Mouse (Mus musculus): Measurements from ENCODE around the gene Pdgfra. TPM values are rescaled to one million over a fixed set of nuclear protein-coding genes. Genes with fewer than 3 reads are reported as not detected.

Gene Pdgfra
- total RNA-seq, 2 experiments from 2014 or later, result 34.4 to 39.0 TPM

GRCm38 (mm10) chr5:75155741-75156553, 3.9 kb downstream of the Pdgfra start:
- peak; percentile 94 for DNase-seq

GRCm38 (mm10) chr5:75156554-75157036, 4.5 kb downstream of the Pdgfra start:
- DNase-seq, result peak; percentile 45

DNA sequence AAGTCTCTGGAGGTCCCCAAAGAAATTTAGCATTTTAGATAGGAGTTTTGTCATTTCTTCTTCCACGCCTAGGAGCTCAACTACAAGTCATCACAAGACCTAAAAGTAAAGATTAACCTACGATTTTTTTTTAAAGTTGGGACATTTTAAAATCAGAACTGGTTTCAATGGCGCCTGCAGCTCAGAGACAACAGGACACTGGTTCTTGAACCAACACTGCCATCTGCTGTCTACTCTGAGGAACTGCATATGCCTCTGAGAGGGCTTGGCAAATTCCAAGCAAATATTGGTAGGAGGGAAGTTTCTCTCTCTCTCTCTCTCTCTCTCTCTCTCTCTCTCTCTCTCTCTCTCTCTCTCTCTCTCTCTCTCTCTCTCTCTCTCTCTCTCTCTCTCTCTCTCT, 4.9 kb downstream of the Pdgfra start:
- DNase-seq, result peak; percentile 71

DNA sequence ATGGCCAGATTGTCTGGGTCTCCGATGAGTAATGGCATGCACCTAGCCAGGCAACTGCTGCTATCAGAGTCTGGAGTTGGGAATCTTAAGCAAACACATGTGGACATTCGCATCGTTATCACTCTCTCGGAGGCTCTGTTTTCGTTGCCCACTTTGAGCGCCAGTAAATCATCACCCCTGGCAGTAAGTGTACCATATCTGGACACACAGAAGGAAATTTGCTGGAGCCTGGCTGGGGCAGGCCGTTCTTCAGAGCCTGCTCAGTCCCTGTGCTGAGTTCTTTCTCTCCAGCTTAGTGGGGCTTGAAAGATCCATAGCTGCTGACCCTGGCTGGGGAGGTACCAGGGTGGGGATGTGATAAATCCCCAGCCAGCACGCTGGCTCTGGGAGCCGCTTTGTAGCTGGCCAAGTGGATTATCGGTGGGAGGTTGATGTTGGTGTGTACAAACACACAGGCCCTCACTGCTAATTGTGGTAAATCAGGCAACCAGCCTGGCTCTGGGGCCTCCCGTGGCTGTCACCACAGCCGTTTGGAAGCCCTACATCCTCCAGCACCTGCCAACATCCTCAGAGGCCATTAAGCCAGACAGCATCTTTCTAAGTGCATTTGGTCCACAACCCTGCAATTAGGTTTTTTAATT, 8.6 kb downstream of the Pdgfra start:
- DNase-seq, result no peak

DNA sequence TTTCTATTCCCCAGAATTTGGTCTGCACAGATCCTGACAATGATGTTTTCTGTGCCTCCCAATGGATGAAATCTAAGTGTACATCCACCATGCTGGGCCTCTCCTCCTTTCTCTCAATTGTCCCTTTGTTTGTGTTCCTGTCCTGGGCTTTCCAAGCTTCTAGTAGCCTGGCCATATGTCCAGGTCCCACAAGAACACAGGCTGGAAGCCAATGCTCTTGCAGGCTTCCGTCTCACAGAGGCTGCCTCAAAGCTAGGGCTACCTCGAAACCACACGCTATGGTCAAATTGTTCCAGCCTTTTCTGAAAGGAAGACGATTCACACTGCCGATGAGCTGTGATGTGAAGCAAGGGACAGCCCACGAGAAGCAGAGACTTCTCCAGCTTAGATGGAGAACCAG, 9.5 kb downstream of the Pdgfra start:
- DNase-seq, result no peak

DNA sequence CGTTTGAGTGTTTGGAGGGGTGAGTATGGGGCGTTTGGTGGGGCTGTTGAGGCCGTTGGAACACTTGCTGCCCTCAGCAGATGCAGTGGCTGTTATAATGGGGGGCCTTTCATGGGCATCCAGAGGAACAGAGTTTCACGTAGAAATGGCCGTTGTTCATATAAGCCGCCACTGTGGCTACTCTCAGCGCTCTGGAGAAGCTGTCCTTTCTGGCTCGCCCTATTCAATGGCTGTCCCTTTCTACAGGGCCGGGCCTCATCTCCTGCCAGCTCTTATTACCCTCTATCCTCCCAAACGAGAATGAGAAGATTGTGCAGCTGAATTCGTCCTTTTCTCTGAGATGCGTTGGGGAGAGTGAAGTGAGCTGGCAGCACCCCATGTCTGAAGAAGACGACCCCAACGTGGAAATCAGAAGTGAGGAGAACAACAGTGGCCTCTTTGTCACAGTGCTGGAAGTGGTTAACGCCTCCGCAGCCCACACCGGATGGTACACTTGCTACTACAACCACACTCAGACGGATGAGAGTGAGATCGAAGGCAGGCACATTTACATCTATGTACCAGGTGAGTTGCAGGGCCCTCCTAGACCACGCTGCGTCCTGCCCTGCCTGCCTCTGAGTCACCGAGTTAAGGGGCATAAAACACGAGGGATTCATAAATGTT, 11.3 kb downstream of the Pdgfra start:
- DNase-seq, result no peak

- DNase-seq, result peak; percentile 49
These were observed 12.6 kb downstream of the Pdgfra start for GRCm38 (mm10) chr5:75164688-75165087.

GRCm38 (mm10) chr5:75169837-75170236, 17.7 kb downstream of the Pdgfra start:
- DNase-seq, result no peak

GRCm38 (mm10) chr5:75171859-75172258, 19.8 kb downstream of the Pdgfra start:
- DNase-seq, result no peak

GRCm38 (mm10) chr5:75179249-75179648, 27.2 kb downstream of the Pdgfra start:
- no peak for DNase-seq

- DNase-seq, result no peak
These were observed 27.7 kb downstream of the Pdgfra start for GRCm38 (mm10) chr5:75179726-75180290.

- DNase-seq, result no peak
These were observed 31.6 kb downstream of the Pdgfra start for GRCm38 (mm10) chr5:75183653-75184052.

GRCm38 (mm10) chr5:75184112-75184511, 32.0 kb downstream of the Pdgfra start:
- no peak for DNase-seq

DNA sequence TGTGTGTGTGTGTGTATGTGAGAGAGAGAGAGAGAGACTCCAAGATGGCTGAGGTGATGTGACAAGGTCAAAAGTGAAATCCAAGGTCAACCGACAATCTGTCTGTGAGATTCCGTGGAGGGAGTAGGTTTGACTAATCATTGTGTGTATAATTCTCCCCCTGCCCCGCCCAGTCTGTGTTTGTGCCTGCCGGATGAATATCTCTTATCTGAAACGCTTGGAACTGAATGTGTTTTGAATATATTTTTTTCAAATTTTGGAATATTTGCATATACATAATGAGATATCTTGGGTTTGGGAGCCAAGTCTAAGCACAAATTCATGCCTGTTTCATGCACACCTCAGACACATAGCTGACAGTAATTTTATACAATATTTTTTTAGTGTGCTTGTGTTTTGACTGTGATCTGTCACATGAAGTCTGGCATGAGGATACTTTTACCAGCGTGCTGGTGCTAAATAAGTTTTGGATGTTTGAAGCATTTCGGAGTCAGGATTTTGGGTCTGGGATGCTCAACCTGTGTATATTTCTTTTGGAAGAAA, 32.7 kb downstream of the Pdgfra start:
- DNase-seq, result no peak

DNA sequence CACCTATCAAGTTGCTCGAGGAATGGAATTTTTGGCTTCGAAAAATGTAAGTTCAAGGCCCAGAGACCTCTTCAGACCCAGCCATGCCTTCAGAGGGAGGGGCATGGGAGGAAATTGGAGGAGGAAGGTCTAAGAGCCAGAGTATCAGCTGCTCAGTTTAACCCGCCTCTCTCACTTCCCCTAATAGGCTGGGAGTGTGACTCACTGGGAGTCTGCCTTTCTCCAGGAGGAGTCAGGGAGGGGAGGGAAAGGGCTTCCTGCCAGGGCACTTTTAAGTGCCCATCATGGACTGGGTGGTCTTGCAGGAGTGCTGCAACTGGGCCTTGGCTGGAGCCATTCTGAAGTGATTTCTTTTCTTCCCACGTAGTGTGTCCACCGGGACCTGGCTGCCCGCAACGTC, 33.5 kb downstream of the Pdgfra start:
- DNase-seq, result peak; percentile 22

DNA sequence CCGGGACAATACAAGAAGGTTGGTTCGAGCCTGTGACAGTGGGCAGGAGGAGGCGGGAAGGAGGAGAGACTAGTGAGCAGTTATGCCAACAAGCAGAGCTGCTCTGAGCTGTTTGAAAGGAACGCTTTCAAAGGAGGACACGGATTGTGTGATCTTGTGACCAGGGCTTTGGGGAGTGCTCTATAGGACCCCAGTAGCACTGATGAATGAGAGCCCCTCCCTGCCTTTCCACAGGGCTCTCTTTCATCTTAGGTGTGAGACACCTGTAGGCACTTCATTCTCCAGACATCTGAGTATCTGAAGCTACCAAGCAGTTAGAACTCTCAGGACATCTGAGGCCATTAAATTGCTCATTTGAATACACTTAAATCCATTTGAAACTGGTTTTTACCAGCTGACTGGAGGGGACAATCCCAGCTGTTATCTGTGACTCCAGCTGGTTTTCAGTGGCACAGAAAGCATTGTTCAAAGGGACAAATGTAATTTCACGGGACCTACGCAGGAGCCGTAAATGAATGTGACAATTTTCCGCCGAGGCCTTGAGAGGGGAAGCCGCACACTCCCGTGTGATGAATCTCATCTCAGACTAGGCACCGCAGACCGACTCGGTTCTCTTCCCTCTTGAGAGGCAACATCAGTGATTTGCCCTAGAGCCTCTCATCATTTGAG, 37.4 kb downstream of the Pdgfra start:
- DNase-seq, result no peak

DNA sequence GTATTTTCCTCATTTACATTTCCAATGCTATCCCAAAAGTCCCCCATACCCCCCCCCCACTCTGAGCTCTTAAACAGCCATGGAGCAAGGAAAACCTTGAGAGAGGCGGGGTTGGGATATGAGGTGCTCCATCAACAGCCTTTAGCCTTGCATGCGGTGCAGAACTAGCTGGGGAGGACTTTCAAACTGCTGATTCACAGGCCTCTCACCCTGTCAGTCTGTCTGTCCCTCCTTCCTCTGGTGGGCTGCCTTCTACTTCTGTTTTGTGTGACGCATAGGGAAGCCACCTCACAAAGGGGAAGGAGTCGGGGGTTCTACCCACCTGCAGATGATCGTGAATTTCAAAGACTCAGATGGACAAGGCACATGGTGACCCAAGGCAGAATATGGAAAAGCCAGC, 41.0 kb downstream of the Pdgfra start:
- DNase-seq, result no peak

- DNase-seq, result no peak
These were observed 46.3 kb downstream of the Pdgfra start for GRCm38 (mm10) chr5:75198413-75198812.

- no peak for DNase-seq
These were observed 47.7 kb downstream of the Pdgfra start for GRCm38 (mm10) chr5:75199698-75200365.

DNA sequence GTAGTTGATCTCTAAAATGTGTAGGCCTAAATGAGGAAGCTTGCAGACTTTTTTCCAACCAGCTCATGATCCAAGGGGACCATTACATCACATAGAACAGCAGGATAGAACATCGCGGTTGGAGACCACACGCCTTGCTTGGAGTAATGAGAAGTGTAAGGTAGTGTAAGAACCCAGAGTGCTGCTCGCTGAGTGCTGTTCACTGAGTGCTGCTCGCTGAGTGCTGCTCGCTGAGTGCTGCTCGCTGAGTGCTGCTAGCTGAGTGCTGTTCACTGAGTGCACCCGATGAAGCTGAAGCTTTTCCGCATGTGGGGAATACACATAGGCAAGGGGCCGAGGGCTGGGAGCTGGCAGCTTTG, 48.3 kb downstream of the Pdgfra start:
- no peak for DNase-seq

DNA sequence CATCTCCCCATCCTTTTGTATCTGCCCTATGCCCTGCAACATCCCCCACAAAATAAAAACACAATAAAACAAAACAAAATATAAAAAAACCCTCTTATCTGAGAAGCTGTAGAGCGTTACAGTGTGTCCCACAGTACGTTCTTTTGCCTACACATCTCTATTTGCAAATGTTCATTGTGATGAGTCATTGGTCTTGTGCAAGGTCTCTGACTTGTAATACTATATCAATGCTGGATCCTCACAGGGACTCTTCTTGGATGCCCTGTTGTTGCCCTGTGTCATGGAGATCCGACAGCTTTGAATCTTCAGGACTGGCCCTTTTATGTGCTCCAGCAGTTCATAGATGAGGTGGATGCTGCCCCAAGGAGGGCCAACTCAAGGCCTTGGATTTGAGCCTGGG, 55.8 kb downstream of the Pdgfra start:
- no peak for DNase-seq

- DNase-seq, result peak; percentile 13
These were observed 57.9 kb downstream of the Pdgfra start for GRCm38 (mm10) chr5:75209966-75210365.
